Mouse (Mus musculus) R1 (cell line): ENCODE measurements around the gene Sgms1.

Experiments
- DNase-seq: peaks from one replicate; pipeline ENCODE4 v3.0.0-alpha.2; 2018; ENCODE audit warnings: low read depth, low spot score

The Sgms1 gene

DNA sequence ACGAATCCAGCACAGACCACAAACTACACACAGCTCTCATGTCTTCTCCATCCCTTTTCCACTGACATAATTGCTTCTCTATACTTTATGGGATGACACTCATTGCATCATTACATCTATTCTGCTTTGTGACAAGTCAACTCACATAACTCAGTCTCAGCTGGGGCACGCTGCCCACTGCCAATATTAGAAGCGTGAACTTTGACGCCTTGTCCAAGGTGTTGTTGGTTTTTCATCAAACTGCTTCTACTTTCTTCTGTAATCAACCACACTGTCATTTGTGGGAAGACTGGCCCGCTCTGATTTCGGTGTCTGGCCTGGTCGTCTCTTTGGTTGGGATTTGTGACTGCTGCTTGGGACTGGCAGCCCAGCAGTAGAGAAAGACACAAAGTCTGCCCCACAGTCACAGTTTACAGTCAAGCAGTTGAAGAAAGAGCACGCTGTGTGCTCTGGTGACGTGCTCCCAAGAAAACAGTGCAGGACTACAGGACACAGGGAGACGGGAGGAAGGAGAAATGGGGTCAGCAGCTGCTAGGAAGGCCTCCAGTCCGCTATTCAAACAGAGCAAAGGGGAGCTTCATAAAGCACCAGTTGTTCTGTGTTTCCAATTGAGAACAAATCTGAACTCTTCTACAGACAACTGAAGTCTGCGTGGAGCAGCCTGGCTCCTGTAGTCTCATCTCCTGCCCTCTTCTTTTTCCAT, 120.2 kb downstream of the Sgms1 start:
- no peak for DNase-seq

DNA sequence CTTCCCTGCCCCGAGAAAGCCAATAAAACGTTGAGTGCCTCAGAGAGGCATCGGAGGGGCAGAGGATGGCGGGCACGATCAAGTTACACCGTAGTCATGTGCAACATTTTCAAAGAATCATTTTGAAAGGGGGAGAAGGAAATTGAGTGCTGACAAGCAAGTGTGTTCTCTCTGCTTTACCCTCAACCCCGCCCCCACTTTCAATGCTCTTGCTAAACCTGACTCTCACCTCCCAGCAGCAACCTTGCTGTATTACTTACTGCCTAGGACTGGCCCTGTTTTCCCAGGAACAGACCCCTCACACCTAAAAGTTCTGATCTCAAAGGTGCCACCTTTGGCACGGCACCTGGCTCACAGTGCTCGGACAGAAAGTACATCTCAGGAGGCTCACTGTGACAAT, 121.0 kb downstream of the Sgms1 start:
- DNase-seq = no peak

DNA sequence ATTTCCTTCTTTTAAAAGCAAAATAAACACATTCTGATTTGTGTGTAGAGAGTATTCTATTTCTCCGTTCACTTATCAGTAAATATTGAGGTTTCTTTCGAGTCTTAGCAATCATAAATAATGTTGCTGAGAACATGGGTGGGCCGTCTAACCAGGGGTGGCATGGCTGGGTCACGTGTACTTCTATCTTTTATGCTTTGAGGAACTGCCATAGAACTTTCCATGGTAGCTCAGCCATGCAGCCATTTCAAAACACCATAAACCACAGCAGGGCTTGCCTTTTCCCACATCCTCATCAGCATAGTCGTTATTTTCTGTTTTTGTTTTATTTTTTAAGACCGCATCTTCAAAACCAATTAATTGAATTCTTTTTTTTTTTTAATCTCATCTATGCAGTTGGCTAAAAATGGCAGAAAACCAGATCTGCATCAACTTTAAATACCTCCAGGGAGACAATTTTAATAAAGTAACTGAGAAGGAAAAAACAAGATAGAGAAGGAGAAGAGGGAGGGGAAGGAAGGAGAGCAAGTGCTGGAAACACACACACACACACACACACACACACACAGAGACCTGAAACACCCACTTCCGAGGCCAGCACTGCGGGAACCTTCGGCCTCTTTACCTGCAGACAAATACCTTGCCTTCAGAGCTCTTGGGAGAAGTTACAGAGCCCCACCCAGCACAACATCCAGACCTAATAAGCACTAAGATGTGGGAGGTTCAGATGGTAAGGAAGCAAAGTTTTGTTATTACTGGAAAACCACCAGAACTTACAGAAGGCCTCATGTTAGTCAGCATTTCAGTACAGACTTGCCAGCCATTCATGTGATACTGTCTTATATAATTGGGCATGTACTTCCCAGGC, 122.9 kb downstream of the Sgms1 start:
- DNase-seq = no peak

GRCm38 (mm10) chr19:32263753-32264152, 125.8 kb downstream of the Sgms1 start:
- no peak for DNase-seq

- no peak for DNase-seq
Observed at GRCm38 (mm10) chr19:32262805-32263572, 126.5 kb downstream of the Sgms1 start.

DNA sequence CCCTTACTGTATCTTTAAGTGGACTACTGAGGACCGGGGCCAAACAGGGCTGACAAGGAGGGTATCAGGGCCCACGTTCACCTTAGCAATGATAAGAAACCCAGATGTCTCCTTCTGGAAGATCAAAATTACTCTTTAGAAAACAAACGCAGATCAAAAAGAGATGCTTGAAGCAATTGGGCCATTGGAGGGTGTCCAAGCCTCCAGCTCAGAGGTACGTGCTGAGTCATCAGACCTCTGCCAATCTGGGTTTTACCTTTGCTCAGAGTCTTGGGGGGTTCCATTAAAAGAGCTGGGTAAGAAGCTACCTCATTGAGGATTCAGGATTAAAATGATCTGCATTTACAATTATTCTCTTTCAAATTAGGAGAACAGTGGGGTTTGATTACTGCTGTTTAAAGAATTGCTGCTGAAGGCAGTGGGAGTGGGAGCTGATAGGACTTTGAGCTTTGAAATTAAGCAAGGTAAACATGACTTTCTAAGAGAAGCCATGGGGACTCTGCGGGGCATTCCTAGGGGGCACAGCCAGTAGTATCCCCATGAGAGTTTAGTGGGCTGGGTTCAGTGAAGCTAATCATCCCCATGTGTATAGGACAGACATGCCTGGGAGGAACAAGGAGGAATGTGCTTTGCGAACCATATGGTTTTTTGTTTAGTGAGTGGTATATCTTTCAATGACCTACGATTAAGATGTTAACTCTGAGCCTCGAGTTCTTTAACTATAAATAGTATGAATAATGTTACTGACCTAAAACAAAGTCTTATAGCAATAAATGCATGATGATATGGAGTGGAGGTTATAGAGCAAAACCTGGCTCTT, 128.4 kb downstream of the Sgms1 start:
- peak; percentile 69 for DNase-seq

DNA sequence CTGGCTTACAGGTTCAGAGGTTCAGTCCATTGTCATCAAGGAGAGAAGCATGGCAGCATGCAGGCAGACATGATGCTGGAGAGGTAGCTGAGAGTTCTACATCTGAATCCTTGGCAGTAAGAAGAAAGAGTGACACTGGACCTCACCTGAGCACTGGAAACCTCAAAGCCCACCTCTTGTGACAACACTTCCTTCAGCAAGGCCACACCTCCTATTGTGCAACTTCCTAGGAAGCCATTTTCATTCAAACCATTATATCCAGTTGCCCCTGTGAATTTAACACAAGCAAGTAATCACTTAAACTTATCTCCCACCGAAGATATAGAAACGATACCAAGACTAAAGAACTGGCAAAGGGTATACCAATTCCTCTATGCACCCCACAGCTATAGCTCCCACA, 129.7 kb downstream of the Sgms1 start:
- DNase-seq = peak; percentile 62

DNA sequence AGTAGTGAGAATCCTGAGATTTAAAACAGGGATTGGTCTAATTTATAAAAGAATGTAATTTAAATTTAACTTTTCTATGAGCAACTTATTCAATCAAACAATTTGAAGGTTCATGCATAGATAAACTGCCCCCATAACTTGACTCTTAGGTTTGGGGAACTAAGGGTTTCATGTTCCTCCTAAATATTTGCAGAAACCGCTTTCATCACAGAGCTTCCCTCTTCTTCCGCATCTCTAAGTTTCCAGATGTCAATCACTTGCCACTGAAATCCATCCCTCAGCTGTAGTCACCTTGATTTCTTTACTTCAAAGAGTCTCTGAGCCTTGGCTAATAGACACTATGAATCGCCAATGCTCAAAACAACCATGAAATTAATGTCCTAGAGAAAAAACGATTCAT, 130.5 kb downstream of the Sgms1 start:
- DNase-seq = no peak

- no peak for DNase-seq
Observed at GRCm38 (mm10) chr19:32258146-32258545, 131.4 kb downstream of the Sgms1 start.

DNA sequence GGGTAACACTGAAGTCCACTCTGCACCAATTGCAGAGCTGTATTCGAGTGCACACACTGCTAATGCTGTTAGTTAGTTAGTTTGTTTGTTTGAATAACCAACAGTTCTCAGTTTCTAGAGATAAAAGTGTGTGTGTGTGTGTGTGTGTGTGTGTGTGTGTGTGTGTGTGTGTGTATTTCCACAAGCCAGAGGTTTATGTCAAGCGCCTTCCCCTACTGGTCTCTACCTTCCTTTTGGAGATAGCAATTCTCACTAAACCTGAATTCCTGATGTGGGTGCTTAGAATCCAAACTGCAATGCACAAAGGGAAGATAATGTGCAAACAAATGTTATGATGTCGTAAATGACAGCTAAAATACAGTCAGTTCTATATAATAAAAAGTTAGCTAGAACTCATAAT, 131.9 kb downstream of the Sgms1 start:
- DNase-seq = no peak

GRCm38 (mm10) chr19:32256706-32257415, 132.7 kb downstream of the Sgms1 start:
- DNase-seq = no peak

DNA sequence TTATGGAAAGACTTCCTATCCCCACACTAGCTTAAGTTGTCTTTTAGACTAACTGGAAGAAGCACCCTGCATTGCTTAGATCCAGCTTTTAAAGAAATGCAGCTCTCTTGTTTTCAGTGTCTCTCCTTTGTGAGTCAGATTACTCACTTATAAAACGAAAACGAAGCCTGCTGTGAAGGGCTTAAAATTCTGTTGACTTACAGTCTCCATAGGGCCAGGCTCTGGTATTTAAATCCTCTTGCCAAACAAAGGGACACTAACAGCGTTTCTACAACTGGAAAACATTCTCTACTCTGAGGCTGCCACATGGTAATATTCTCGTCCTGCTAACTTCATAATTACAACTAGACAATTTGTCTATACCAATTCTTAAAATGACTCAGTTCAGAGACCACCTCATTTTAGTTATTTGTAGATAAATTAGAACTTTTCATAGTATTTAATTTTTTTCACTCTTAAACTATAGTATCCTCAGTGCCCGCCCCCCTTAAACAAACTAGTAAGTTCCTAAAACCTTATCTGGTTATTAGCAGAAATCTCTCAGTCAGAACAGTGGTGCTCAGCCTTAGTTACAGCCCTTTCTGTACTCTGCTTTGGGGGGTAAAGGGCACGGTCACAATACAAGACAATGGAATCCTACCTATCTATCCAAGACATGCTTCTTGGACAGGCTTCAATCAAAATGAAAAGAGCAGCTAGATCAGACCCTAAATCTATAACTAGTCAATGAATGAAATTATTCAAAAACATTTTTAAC, 133.9 kb downstream of the Sgms1 start:
- peak; percentile 98 for DNase-seq

DNA sequence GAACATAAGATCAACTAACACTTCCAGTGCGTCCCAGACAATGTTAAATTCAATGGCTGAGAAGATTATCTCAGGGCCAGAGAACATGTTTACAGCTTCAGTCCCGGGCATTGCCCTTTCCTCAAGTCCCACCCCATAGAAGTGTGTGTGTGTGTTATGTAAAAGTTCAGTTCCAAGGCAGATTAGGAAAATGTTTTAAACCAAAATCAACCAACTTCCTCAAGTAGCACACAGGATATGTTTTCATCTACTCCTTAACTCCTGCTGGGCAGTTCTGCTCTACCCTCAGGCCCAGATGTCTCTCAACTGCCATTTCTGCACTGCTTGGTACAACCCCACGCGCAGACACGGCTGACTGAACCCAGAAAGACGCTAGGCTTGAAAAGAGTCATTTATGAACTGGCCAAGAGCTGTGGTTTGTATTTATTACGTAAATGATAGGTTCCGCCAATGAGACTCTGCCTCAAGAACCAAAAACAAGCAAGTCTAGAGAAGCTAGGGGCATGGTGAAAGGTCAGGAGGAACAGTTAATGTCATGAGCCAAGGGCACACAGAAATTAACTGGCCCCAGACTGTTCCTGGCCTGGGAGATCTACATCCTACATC, 134.7 kb downstream of the Sgms1 start:
- no peak for DNase-seq

- DNase-seq = no peak
Observed at GRCm38 (mm10) chr19:32254204-32254603, 135.3 kb downstream of the Sgms1 start.

DNA sequence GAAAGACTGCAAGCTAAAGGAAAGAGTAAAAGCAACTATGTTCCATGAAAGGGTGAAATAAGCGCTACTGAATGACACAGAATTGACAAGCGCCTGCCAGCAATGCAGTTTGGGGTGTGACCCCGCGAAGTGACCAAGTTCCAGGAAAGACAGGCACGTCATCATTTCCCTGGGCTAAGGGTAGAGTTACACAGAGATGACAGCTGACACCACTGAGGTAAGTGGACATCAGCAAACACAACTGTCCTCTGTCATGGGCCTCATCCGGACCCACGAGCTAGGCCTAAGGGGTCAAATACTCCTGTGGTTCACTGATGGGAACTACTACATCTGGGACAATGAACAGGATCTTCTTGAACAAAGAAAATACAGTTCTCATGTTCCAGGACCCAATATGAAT, 136.5 kb downstream of the Sgms1 start:
- no peak for DNase-seq

GRCm38 (mm10) chr19:32252451-32252850, 137.1 kb downstream of the Sgms1 start:
- DNase-seq = peak; percentile 92

DNA sequence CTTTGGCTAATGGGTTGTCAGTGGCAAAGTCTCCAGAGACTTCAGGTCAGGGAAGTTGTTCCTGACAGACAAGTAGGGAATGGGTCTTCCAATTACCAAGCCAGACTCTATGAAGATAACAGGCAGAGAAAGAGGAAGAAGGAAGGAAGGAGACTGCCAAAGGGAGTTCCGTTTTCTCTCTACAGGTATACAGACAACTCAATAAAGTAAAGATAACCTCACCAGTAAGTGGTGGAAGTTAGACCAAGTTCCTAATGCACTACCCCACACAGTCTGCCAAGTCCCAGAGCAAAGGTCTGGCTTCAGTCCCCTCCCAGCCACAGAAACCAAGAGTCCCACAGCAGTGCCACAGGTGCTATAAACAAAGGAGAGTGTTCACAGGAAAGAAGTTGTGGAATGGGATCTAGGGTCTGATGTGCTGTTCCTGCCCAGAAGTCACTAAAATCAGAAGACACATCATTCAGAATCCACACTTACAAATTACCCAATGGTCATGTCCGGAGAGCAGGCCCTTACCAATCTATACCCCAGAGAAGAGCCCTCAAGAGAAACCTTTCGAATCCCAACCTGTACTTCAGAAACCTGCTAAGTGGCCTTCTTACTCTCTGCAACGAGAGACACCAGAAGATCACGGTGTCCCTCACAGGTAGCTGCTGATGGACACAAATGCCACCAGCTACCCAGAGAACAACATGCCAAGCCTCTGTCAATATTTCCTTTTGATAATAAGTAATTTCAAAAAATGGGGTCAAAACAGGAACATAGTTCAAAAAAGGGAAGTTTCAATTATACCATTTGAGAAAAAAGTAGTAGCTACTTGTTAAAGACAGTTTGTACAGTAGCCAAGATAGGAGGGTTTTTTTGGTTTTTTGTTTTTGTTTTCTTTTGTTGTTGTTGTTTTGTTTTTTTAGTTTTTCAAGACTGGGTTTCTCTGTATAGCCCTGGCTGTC, 140.1 kb downstream of the Sgms1 start:
- DNase-seq = no peak

GRCm38 (mm10) chr19:32244881-32245280, 144.6 kb downstream of the Sgms1 start:
- DNase-seq = no peak
